Mouse (Mus musculus) right cerebral cortex, adult 2 months (tissue): ENCODE results near the gene Lamc3.
"Not testable (repeated sequence)": the region's sequence is repeated elsewhere in the genome, so short reads cannot be mapped to it uniquely, and the experiment has no call there.

Source experiments
- DNase-seq, 2 experiments: peaks; one replicate each; pipeline ENCODE4 v3.0.0; 2021 to 2022; ENCODE audit warnings: low spot score in 2 of 2

The Lamc3 gene

GRCm38 (mm10) chr2:31876446-31876845 lies 10.6 kb upstream of the Lamc3 start:
- peak; percentile 46 to 54 for DNase-seq

DNA sequence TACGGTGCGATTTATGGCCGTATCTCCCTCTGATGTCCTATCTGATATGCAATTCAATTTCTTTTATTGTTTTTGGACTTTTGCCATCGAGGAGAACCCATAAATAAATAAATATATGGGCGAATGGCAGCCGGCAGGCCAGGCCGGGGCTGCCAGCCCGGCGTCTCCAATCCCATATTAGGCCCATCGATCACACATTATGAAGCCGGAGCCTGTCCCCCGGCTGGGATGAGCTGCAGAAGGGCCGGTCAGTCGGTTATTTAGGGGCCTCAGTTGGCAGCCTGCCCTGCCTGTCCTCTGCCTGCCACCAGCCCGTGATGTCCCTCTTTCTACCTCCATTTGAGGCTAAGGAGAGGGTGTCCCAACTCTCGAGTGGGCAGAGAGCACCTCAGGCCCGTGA lies 8.5 kb upstream of the Lamc3 start:
- DNase-seq: no peak

- no peak for DNase-seq
Measured at GRCm38 (mm10) chr2:31880868-31881267, 6.2 kb upstream of the Lamc3 start.

DNA sequence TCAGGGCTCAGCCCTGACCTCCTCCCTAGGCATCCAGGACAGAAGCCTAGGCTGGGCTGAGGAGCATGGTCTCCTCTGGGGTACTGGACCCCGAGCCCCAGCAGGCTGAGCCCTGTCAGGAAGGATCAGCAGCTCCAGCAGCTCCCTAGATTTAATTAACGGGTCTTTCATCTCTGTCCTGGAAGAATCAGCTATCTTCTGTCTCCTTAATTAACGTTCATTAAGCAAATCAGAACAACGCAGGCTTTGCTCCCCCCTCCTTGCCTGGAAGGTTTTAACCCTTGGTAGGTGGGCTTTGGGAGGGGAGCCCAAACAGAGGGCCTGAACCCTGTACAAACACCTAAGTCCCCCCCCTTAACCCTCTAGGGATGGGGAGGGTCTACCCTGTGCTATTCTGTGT lies 4.0 kb upstream of the Lamc3 start:
- no peak for DNase-seq

- DNase-seq: peak; percentile 44 to 74
Measured at GRCm38 (mm10) chr2:31884806-31885205, 2.3 kb upstream of the Lamc3 start.

GRCm38 (mm10) chr2:31888871-31889270 lies 1.8 kb downstream of the Lamc3 start:
- DNase-seq: no peak

GRCm38 (mm10) chr2:31891219-31891618 lies 4.1 kb downstream of the Lamc3 start:
- no peak for DNase-seq

DNA sequence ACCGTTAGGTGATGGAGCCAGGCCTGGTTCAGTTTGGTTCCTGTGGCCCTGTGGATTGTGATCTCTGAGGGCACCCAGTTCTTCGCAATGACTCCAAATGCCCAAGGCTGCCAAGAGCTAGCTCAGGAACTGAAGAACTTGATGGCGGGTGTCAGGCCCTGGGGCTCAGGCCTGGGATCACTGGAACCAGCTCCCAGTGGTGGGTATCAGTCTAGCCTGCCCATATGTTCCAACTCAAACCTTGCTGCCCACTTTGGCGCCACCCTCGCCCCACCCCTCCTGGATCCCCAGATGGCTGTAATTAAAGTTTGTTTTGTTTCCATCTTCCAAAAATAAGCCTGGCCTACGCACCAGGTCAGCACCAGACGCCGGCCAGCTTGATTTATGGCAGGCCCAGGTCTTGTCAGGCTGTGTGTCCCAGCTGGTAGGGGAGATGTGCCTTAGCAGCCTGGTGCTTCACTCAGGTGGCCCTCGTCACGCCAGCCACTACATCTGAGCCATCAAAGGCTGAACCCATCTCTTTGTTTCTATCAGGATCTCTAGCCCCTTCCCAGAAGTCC lies 6.1 kb downstream of the Lamc3 start:
- no peak for DNase-seq

DNA sequence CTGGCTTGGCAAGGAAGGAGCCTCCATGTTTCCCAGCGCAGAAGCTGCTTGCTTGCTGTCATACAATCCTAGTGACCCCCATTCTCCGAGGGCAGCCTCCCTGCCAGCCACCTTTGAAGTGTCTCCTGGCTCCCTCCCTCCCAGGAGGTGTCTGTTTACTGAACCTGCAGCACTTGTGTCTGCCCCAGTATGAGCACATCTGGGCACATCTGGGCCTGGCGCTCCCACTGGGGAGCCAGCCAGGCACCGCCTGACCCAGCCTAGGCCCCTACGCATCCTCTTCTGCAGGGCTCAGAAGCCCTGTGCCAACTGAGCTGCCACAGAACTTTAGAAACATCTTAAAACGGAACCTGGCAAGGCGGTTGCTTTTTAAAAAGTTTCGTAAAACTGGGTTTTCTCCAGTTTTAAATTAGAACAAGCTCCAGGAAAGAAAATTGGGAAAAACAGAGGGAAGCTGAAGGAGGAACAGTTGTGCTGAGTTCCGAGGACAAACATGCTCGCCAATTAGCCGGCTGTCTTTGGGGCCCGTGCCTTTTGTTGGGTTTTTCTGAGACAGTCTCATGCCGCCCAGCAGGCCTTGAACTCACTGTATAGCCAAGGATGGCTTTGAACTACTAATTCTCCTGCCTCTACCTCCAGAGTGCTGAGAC lies 7.3 kb downstream of the Lamc3 start:
- peak in 1 of 2 experiments; percentile 25 for DNase-seq

GRCm38 (mm10) chr2:31900932-31901331 lies 13.8 kb downstream of the Lamc3 start:
- no peak for DNase-seq

- DNase-seq: no peak
Measured at GRCm38 (mm10) chr2:31901659-31902362, 14.7 kb downstream of the Lamc3 start.

DNA sequence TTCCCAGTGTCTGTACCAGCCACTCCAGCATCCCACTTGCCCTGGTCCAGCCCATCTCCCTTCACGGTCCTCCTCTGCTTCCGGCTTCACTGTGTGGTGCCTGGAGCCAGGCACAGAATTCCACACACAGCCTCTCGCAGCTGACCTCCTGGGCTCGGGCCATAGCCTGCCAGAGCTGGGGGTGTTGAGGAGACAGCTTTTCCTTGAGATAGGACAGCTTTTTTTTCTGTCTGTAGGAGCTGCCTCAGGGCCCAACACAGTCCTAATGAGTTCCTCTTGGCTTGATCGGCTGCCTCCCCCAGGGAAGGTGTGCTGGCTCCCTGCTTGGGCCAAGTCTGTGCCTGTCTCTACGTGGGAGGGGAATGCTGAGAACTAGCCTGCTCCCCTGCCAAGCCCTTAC lies 17.0 kb downstream of the Lamc3 start:
- DNase-seq: no peak

DNA sequence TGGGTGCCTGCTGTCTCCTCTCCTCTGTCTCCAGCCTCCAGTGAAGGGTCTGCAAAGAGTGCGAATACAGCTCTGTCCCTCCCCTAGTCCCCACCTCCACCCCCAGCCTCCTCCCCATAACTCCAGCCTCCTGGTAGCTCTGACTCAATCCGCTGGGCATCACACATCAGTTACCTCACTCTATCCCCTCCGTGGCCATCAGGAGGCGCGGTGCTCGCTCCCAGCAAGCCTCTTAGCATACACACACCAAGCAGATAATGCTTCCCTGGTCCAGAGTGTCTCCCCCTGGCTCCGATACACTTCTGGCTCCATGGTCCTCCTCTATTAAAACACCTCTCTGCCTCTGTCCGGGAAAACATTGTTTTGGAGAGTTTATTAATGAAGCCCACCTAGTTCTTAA lies 17.5 kb downstream of the Lamc3 start:
- no peak for DNase-seq

DNA sequence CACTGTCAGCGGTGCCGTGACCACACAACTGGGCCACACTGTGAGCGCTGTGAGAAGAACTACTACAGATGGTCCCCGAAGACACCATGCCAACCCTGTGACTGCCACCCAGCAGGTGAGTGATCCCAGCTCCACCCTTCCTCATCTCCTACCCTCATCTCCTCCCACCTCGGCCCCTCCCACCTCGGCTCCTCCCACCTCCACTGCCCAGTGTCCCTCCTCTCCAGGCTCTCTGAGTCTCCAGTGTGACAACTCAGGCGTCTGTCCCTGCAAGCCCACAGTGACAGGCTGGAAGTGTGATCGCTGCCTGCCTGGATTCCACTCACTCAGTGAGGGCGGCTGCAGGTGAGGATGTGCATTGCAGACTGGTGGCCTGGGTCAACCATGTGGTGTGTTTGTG lies 18.6 kb downstream of the Lamc3 start:
- no peak for DNase-seq

DNA sequence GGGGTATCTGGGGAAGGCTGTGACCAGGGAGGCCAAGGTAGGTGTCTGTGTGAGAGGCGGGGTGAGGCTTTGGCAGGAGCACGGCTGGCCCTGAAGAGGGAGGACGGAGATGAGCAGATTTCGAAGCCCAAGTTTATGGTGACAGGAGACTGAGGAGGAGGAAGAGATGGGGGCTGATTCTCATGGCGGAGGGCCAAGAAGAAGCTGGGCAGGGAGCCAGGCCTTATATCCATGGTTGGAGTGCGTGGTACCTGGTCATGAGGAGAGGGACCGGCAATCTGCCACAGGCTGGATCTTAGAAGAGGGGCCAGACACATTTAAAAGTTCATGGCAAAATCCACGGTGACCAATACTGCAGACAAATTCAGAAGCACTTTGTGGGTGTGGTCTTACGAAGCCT lies 19.3 kb downstream of the Lamc3 start:
- peak; percentile 48 to 66 for DNase-seq

GRCm38 (mm10) chr2:31912575-31912974 lies 25.5 kb downstream of the Lamc3 start:
- no peak for DNase-seq

GRCm38 (mm10) chr2:31914213-31914612 lies 27.1 kb downstream of the Lamc3 start:
- DNase-seq: not testable (repeated sequence)

GRCm38 (mm10) chr2:31915112-31915511 lies 28.0 kb downstream of the Lamc3 start:
- peak; percentile 83 to 89 for DNase-seq

- peak in 1 of 2 experiments; percentile 40 for DNase-seq
Measured at GRCm38 (mm10) chr2:31917636-31918035, 30.5 kb downstream of the Lamc3 start.

DNA sequence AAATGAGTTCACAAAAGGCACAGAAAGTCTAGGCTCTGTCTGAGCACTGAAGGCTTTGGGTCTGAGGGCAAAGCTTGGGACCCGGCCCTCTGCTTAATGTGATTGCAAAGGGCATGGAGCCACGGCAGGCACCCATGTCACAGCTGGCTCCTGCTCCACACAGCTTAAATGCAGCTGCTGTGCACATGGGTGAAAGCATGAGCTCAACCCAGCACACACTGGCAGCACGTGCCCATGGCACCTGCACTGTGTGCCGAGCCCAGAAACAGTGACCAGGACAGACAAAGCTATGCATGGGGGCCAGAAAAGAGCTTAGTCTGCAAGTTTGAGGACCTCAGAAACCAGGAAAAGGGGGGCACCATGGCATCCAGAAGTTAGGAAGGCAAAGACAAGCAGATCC lies 36.6 kb downstream of the Lamc3 start:
- no peak for DNase-seq

DNA sequence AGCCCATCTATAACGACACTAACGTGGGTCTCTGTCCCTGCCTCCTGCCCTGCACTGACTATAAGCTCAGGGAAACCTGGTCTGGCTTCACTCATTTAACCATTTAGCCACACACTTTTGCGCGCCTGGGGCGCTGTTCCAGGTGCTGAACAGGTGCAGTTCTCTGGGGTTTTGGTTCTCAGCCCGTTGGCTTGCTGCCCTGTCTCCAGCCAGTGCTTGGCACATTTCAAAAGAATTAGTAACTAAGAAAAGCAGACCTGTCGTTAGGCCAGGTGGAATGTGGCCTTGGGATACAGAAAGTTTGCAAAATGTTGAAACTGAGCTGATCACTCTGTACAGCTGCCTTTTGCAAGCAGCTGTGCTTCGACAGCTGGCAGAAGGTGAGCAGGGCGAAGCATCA lies 37.7 kb downstream of the Lamc3 start:
- DNase-seq: no peak

- DNase-seq: no peak
Measured at GRCm38 (mm10) chr2:31925936-31926335, 38.8 kb downstream of the Lamc3 start.

DNA sequence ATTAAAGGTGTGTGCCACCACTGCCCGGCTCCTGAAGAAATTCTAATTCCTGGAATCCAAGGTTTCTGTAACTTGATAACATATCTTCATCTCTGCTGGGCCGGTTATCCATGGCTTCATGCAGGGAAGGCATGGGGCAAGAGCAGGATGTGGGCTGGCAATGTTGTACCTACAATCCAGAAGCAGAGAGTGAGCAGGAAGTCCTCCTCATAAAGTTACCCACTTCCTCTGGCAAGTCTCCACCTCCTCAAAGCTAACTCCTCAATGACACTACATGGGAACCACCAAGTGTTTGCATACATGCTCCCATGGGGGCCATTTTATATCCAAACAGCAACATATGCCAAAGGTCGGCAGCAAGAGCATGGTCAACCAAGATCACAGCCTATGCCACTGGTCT lies 42.6 kb downstream of the Lamc3 start:
- DNase-seq: no peak
